Mouse (Mus musculus) embryo, embryonic 9.5 days (tissue): ENCODE measurements around the gene Stambpl1.

Experiments
- DNase-seq: peaks from one replicate; pipeline ENCODE4 v3.0.0-alpha.2; 2017; ENCODE audit errors: extremely low spot score

Stambpl1 gene

GRCm38 (mm10) chr19:34240273-34241039, 48.4 kb downstream of the Stambpl1 start:
- DNase-seq = no peak

- peak; percentile 13 for DNase-seq
Observed at GRCm38 (mm10) chr19:34241247-34241915, 49.4 kb downstream of the Stambpl1 start.

- DNase-seq = no peak
Observed at GRCm38 (mm10) chr19:34242925-34243324, 50.9 kb downstream of the Stambpl1 start.

GRCm38 (mm10) chr19:34244056-34244455, 52.0 kb downstream of the Stambpl1 start:
- peak; percentile 72 for DNase-seq

- DNase-seq = no peak
Observed at GRCm38 (mm10) chr19:34248558-34248957, 56.5 kb downstream of the Stambpl1 start.

- no peak for DNase-seq
Observed at GRCm38 (mm10) chr19:34250621-34251020, 58.6 kb downstream of the Stambpl1 start.

- DNase-seq = no peak
Observed at GRCm38 (mm10) chr19:34251900-34252299, 59.9 kb downstream of the Stambpl1 start.

- no peak for DNase-seq
Observed at GRCm38 (mm10) chr19:34252450-34252849, 60.4 kb downstream of the Stambpl1 start.

- no peak for DNase-seq
Observed at GRCm38 (mm10) chr19:34254101-34254879, 62.3 kb downstream of the Stambpl1 start.

- peak; percentile 19 for DNase-seq
Observed at GRCm38 (mm10) chr19:34254880-34255681, 63.1 kb downstream of the Stambpl1 start, which contains the start of gene Acta2. TSS of gene Acta2 (minus strand) at chr19:34255590.

GRCm38 (mm10) chr19:34256149-34256548, 64.1 kb downstream of the Stambpl1 start:
- DNase-seq = no peak

GRCm38 (mm10) chr19:34256936-34257335, 64.9 kb downstream of the Stambpl1 start:
- DNase-seq = no peak

- no peak for DNase-seq
Observed at GRCm38 (mm10) chr19:34262273-34262974, 70.4 kb downstream of the Stambpl1 start.

- no peak for DNase-seq
Observed at GRCm38 (mm10) chr19:34265604-34266193, 73.7 kb downstream of the Stambpl1 start.

- no peak for DNase-seq
Observed at GRCm38 (mm10) chr19:34268991-34269390, 77.0 kb downstream of the Stambpl1 start.

GRCm38 (mm10) chr19:34270106-34270726, 78.2 kb downstream of the Stambpl1 start:
- DNase-seq = no peak

GRCm38 (mm10) chr19:34270824-34271464, 78.9 kb downstream of the Stambpl1 start:
- DNase-seq = no peak

- no peak for DNase-seq
Observed at GRCm38 (mm10) chr19:34273073-34273472, 81.0 kb downstream of the Stambpl1 start.

- DNase-seq = no peak
Observed at GRCm38 (mm10) chr19:34278078-34278477, 86.0 kb downstream of the Stambpl1 start.
